Mouse (Mus musculus) kidney, embryonic 16.5 days (tissue): ENCODE measurements around the gene Naa60. TPM values are rescaled to one million over a fixed set of nuclear protein-coding genes. Genes with fewer than 3 reads are reported as not detected.
"Not testable (repeated sequence)": the region's sequence is repeated elsewhere in the genome, so short reads cannot be mapped to it uniquely, and the experiment has no call there.

ENCODE experiments used
- ATAC-seq: fragments of 200-750 bp; cut with Nextera tagmentation; 2 replicates; pipeline ENCODE4 v1.8.0; 2017; ENCODE audit warnings: moderate TSS enrichment; ENCODE audit not compliant: low FRiP score, low TSS enrichment
- H3K27ac ChIP-seq: fragments of 300-500 bp; sonication (generic); 2 replicates; pipeline ENCODE4 v1.5.1; 2014; ENCODE audit warnings: low read length
- H3K27me3 ChIP-seq: fragments of 300-500 bp; sonication (generic); 2 replicates; pipeline ENCODE4 v1.6.1; 2014; ENCODE audit warnings: low read length, control low read depth, mixed read lengths; ENCODE audit not compliant: insufficient read depth
- H3K36me3 ChIP-seq: fragments of 300-500 bp; sonication (generic); 2 replicates; pipeline ENCODE4 v1.6.1; 2014; ENCODE audit warnings: low read length, control low read depth, mixed read lengths; ENCODE audit not compliant: insufficient read depth
- H3K4me1 ChIP-seq: fragments of 300-500 bp; sonication (generic); 2 replicates; pipeline ENCODE4 v1.6.1; 2014; ENCODE audit warnings: low read length, control low read depth, mixed read lengths; ENCODE audit not compliant: insufficient read depth
- H3K4me2 ChIP-seq: fragments of 300-500 bp; sonication (generic); replicated peaks from 2 replicates; pipeline ENCODE4 v1.6.1; 2014; ENCODE audit warnings: low read depth, low read length
- H3K4me3 ChIP-seq: fragments of 300-500 bp; sonication (generic); 2 replicates; pipeline ENCODE4 v1.5.1; 2014; ENCODE audit warnings: mild to moderate bottlenecking, low read length
- H3K9ac ChIP-seq: fragments of 300-500 bp; sonication (generic); replicated peaks from 2 replicates; pipeline ENCODE4 v1.6.1; 2014; ENCODE audit warnings: low read length
- H3K9me3 ChIP-seq: fragments of 300-500 bp; sonication (generic); 2 replicates; pipeline ENCODE4 v1.6.1; 2016; ENCODE audit warnings: low read length, control low read depth
- WGBS: fragments of 180-500 bp; shearing (Covaris S2); extraction: QIAGEN DNeasy Blood & Tissue Kit; methylation state at CpG from one replicate; pipeline ENCODE4 v1.1.7; 2014; 5-methylcytosine and 5-hydroxymethylcytosine counted together
- polyA plus RNA-seq: library from polyadenylated mRNA; unstranded; fragments of >200 nt; fragmentation: Nextera tagmentation; extraction: Ambion mirVana; gene quantifications from 2 replicates; pipeline ENCODE4 v1.2.1, GENCODE M21; 2015

The Naa60 gene
- polyA plus RNA-seq, 1 experiment from 2014 or later: 50.7 TPM

GRCm38 (mm10) chr16:3847871-3848270, 24.3 kb upstream of the Naa60 start:
- Histone ChIP-seq H3K9ac (peak overlapping the region; percentile 77), H3K36me3 (no peaks in the 10 kb centered on the region), H3K27me3 (no peaks in the 10 kb centered on the region), H3K4me2 (peak overlapping the region; percentile 76), H3K27ac (no peak overlapping the region), H3K4me1 (peaks cover 7% of the 10 kb centered on the region), H3K4me3 (peak overlapping the region; percentile 78), H3K9me3 (no peaks in the 10 kb centered on the region)
- ATAC-seq: no peak
- WGBS: 70% methylated on average over 4 of the region's 4 CpGs

DNA sequence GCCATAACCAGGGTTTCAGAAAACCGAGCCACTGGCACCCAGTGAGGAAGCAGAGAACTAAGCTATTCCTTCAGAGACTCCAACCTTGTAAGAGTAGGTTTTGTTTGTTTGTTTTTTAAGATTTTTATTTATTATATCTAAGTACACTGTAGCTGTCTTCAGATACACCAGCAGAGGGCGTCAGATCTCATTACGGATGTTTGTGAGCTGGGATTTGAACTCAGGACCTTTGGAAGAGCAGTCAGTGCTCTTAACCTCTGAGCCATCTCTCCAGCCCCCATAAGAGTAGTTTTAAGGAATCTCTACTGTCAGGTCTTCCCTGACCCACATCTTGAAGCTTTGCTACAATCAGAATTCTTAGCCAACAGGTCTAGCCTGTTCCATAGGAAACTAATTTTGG, 23.8 kb upstream of the Naa60 start:
- Histone ChIP-seq H3K9me3 (no peaks in the 10 kb centered on the region), H3K4me1 (peaks cover 7% of the 10 kb centered on the region), H3K9ac (no peak overlapping the region), H3K27ac (no peak overlapping the region), H3K4me2 (no peak overlapping the region), H3K36me3 (no peaks in the 10 kb centered on the region), H3K27me3 (no peaks in the 10 kb centered on the region), H3K4me3 (no peak overlapping the region)
- WGBS: 81% methylated on average over 3 of the region's 3 CpGs
- no peak for ATAC-seq

GRCm38 (mm10) chr16:3851301-3851700, 20.9 kb upstream of the Naa60 start:
- H3K36me3 ChIP-seq, H3K4me2 ChIP-seq, H3K9me3 ChIP-seq, H3K4me3 ChIP-seq, H3K9ac ChIP-seq, H3K27me3 ChIP-seq, ATAC-seq, H3K27ac ChIP-seq: not testable (repeated sequence)
- WGBS: 84% methylated on average over 13 of the region's 13 CpGs
- peaks cover 15% of the 10 kb centered on the region for H3K4me1 ChIP-seq

- ATAC-seq: no peak
- H3K4me3 ChIP-seq: no peak overlapping the region
- H3K4me2 ChIP-seq: no peak overlapping the region
- H3K27me3 ChIP-seq: no peaks in the 10 kb centered on the region
- H3K4me1 ChIP-seq: peaks cover 13% of the 10 kb centered on the region
- no peaks in the 10 kb centered on the region for H3K9me3 ChIP-seq
- no peaks in the 10 kb centered on the region for H3K36me3 ChIP-seq
- H3K27ac ChIP-seq: no peak overlapping the region
- WGBS: 46% methylated on average over 12 of the region's 12 CpGs
- no peak overlapping the region for H3K9ac ChIP-seq
Measured at GRCm38 (mm10) chr16:3852586-3852985, 19.6 kb upstream of the Naa60 start.

DNA sequence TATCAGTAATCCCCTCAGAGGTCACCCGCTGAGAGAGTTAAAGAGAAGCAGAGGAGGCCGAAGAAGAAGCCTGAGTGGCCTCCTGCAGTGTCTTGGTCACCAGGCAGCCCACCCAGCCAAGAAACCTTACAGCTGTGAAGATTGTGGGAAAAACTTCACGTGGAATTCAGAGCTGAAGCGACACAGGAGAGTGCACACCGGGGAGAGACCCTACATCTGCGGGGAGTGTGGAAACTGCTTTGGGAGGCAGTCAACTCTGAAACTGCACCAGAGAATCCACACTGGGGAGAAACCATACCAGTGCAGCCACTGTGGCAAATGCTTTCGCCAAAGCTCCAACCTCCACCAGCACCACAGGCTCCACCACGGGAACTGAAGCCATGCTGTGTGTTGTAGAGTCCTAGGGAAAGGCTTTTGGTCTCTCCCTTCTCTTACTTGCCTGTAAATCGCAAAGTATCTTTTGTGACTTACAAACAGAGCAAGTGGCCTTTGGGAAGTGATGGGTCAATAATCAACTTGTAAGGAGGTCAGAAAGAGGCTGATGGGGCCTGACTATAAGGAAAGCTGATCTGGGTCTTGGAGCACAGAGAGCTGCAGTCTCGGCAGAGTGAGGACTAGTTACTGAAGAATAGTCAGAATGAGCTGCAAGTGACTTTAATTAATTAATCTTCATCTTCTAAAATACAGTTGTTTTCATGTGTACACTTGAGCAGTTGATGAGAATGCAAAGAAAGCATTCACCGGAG, 17.6 kb upstream of the Naa60 start:
- H3K36me3 ChIP-seq: no peaks in the 10 kb centered on the region
- no peaks in the 10 kb centered on the region for H3K27me3 ChIP-seq
- peaks cover 8% of the 10 kb centered on the region; the same call in 1 of the 2 replicates for H3K4me1 ChIP-seq
- no peak overlapping the region for H3K9ac ChIP-seq
- no peak overlapping the region for H3K4me2 ChIP-seq
- ATAC-seq: peak; percentile 81
- H3K4me3 ChIP-seq: no peak overlapping the region
- WGBS: 41% methylated on average over 11 of the region's 11 CpGs
- no peaks in the 10 kb centered on the region for H3K9me3 ChIP-seq
- peak overlapping the region; percentile 84 for H3K27ac ChIP-seq

- Histone ChIP-seq H3K4me1 (peaks cover 8% of the 10 kb centered on the region; the same call in 1 of the 2 replicates), H3K4me3 (no peak overlapping the region), H3K4me2 (no peak overlapping the region), H3K27ac (no peak overlapping the region), H3K9me3 (no peaks in the 10 kb centered on the region), H3K27me3 (no peaks in the 10 kb centered on the region), H3K9ac (no peak overlapping the region), H3K36me3 (peaks cover 4% of the 10 kb centered on the region; the same call in 1 of the 2 replicates)
- no peak for ATAC-seq
- WGBS: 80% methylated on average over 1 of the region's 1 CpGs
Measured at GRCm38 (mm10) chr16:3855776-3856175, 16.4 kb upstream of the Naa60 start.

DNA sequence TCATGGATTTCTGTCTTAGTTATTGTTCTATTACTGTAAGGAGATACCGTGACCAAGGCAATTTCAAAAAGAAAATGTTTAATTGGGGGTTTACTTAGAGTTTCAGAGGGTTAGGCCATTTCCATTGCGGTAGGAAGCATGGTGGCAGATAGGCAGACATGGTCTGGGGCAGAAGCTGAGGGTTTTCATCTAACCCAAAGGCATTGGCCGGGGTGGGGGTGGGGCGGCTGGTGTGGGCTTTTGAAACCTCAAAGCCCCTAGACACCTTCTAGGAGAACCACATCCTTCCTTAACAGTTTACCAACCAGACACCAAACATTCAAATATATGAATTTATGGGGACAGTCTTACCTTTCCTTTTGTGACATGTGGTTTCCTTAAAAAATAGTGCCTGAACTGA, 12.9 kb upstream of the Naa60 start:
- no peak for ATAC-seq

DNA sequence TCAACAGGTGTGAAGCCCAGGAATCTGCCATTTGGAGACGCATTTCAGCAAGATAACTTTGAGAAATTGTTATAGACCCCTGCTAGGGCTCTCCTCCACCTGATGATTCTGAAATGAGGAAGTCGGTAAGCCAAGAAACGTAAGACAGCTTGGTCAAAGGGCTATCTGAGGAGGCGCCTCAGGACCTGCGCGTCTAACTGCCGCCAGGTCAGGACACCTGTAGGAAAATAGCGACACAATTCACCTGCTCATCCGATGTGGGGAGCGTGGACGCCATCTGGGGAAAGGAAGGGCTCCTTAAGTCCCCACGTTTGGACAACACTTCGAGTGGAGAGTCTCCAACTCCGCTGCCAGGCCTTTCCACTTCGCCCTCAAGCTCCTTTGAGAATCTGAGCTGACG, 360 bp upstream of the Naa60 start:
- Histone ChIP-seq H3K4me1 (peaks cover 10% of the 10 kb centered on the region), H3K27me3 (no peaks in the 10 kb centered on the region), H3K9me3 (no peaks in the 10 kb centered on the region), H3K36me3 (peaks cover 6% of the 10 kb centered on the region; the same call in 1 of the 2 replicates), H3K27ac (peak overlapping the region; percentile 35), H3K9ac (peak overlapping the region; percentile 77), H3K4me3 (peak overlapping the region; percentile 70), H3K4me2 (peak overlapping the region; percentile 64)
- peak; percentile 33; the same call in 1 of the 2 replicates for ATAC-seq
- WGBS: 1% methylated on average over 16 of the region's 16 CpGs

More for the DNA sequence above, 12.9 kb upstream of the Naa60 start:
- Histone ChIP-seq H3K27me3 (no peaks in the 10 kb centered on the region), H3K9me3 (no peaks in the 10 kb centered on the region), H3K4me3 (no peak overlapping the region), H3K9ac (no peak overlapping the region), H3K27ac (no peak overlapping the region), H3K4me1 (peaks cover 5% of the 10 kb centered on the region; the same call in 1 of the 2 replicates), H3K4me2 (no peak overlapping the region), H3K36me3 (peaks cover 14% of the 10 kb centered on the region)
- 93% methylated on average over 4 of the region's 4 CpGs for WGBS

DNA sequence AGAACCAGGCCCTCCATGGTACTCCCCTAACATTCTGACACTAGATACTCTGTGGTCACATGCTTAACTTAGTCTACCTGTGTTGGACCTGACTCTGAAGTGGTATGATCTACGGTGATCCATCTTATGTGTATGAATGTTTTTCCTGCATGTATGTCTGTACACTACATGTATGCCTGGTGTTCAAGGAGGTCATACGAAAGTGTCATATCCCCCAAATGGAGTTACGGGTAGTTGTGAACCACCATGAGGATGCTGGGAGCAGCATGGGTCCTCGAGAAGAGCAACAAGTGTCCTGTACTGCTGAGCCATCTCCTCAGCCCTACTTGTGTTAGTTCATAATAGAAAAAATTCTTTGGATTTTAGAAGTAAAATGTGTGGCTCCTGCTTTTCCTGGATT, 4.2 kb downstream of the Naa60 start:
- Histone ChIP-seq H3K36me3 (peaks cover 5% of the 10 kb centered on the region; the same call in 1 of the 2 replicates), H3K9me3 (no peaks in the 10 kb centered on the region), H3K4me2 (no peak overlapping the region), H3K9ac (no peak overlapping the region), H3K27ac (no peak overlapping the region), H3K27me3 (no peaks in the 10 kb centered on the region), H3K4me1 (peaks cover 7% of the 10 kb centered on the region), H3K4me3 (no peak overlapping the region)
- ATAC-seq: no peak
- 92% methylated on average over 4 of the region's 4 CpGs for WGBS
